Mouse (Mus musculus) neural tube, embryonic 13.5 days (tissue): ENCODE measurements around the gene Ppp1r10. TPM values are rescaled to one million over a fixed set of nuclear protein-coding genes. Genes with fewer than 3 reads are reported as not detected.

Experiments used
- ATAC-seq: fragments of 200-750 bp; cut with Nextera tagmentation; 2 replicates; pipeline ENCODE4 v1.8.0; 2017; ENCODE audit warnings: low read depth, mild to moderate bottlenecking, moderate TSS enrichment, moderate library complexity
- H3K27ac ChIP-seq: fragments of 300-500 bp; sonication (generic); replicated peaks from 2 replicates; pipeline ENCODE4 v1.5.1; 2015; ENCODE audit warnings: moderate library complexity, mild to moderate bottlenecking, inconsistent platforms
- H3K27me3 ChIP-seq: fragments of 300-500 bp; sonication (generic); 2 replicates; pipeline ENCODE4 v1.6.1; 2015; ENCODE audit warnings: mild to moderate bottlenecking, inconsistent platforms
- H3K36me3 ChIP-seq: fragments of 300-500 bp; sonication (generic); 2 replicates; pipeline ENCODE4 v1.6.1; 2015; ENCODE audit warnings: mild to moderate bottlenecking, inconsistent platforms
- H3K4me1 ChIP-seq: fragments of 300-500 bp; sonication (generic); replicated peaks from 2 replicates; pipeline ENCODE4 v1.6.1; 2015; ENCODE audit warnings: inconsistent platforms
- H3K4me2 ChIP-seq: fragments of 300-500 bp; sonication (generic); 2 replicates; pipeline ENCODE4 v1.6.1; 2015; ENCODE audit warnings: inconsistent platforms, mild to moderate bottlenecking, moderate library complexity
- H3K4me3 ChIP-seq: fragments of 300-500 bp; sonication (generic); 2 replicates; pipeline ENCODE4 v1.5.1; 2015; ENCODE audit warnings: mild to moderate bottlenecking, inconsistent platforms
- H3K9ac ChIP-seq: fragments of 300-500 bp; sonication (generic); 2 replicates; pipeline ENCODE4 v1.6.1; 2015; ENCODE audit warnings: moderate library complexity, mild to moderate bottlenecking, inconsistent platforms
- H3K9me3 ChIP-seq: fragments of 300-500 bp; sonication (generic); 2 replicates; pipeline ENCODE4 v1.6.1; 2016; ENCODE audit warnings: inconsistent platforms
- WGBS: fragments of 180-500 bp; shearing (Covaris S2); methylation state at CpG from one replicate; pipeline ENCODE4 v1.1.7; 2015; 5-methylcytosine and 5-hydroxymethylcytosine counted together
- polyA plus RNA-seq: library from polyadenylated mRNA; unstranded; fragments of >200 nt; fragmentation: Nextera tagmentation; extraction: Ambion mirVana; gene quantifications from 2 replicates; pipeline ENCODE4 v1.2.1, GENCODE M21; 2015

Gene Ppp1r10
- 44.6 and 45.9 TPM in 2 replicates for polyA plus RNA-seq

DNA sequence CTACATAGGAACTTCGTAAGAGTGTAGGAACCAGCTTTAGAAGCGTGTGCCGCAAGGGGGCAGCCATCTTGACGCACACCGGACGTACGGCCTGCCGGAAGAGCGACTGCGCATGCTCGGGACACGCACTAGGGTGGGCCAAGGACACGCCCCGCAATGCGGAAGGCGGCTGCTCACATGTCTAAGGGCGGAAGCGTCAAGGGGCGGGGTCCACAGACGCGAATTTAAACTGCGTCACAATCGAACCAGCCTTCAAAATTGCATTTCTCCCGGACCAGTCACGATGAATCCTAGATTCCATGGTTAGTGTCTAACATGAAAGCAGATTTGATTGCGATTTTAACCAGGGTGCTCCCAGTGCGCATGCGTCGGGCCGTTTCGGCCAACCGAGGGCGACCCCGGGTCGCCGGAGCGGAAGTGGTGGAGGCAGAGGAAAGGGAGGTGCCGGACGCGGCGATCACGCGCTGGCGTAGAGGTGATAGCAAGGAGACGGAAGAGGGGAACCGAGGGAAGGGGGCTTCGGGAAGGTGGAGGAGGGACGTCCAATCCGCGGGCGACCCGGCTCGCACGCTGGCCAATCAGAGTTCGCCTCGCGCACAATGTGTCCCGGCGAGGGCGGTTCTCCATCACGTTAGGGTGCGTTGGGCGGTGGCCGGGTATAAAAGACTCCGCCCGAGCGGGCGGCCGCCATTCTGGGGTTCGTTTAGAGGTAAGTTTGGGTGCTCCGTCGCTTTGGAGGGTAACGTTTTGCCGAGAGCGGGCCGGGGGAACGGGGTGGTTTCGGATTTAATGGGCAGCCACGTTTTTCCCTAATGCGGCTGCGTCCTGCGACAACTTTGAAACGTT is at the start of gene Ppp1r10, which contains the start of gene Mrps18b:
TSS of gene Ppp1r10 (plus strand) at position 138 of the 846 bp plus-strand sequence.
TSS of gene Mrps18b (minus strand) at position 93 of the 846 bp plus-strand sequence.
- peak; percentile 94 for ATAC-seq
- H3K9me3 ChIP-seq = no peaks in the 10 kb centered on the region
- peaks cover 22% of the 10 kb centered on the region for H3K36me3 ChIP-seq
- peak within 1 kb of the TSS; percentile 75 for H3K4me3 ChIP-seq
- peaks cover 34% of the 10 kb centered on the region for H3K4me1 ChIP-seq
- under 1% methylated on average over 81 of the region's 83 CpGs for WGBS
- H3K27me3 ChIP-seq = no peaks in the 10 kb centered on the region
- peak within 1 kb of the TSS; percentile 100 for H3K9ac ChIP-seq
- peak within 1 kb of the TSS; percentile 99 for H3K27ac ChIP-seq
- peak within 1 kb of the TSS; percentile 78 for H3K4me2 ChIP-seq

DNA sequence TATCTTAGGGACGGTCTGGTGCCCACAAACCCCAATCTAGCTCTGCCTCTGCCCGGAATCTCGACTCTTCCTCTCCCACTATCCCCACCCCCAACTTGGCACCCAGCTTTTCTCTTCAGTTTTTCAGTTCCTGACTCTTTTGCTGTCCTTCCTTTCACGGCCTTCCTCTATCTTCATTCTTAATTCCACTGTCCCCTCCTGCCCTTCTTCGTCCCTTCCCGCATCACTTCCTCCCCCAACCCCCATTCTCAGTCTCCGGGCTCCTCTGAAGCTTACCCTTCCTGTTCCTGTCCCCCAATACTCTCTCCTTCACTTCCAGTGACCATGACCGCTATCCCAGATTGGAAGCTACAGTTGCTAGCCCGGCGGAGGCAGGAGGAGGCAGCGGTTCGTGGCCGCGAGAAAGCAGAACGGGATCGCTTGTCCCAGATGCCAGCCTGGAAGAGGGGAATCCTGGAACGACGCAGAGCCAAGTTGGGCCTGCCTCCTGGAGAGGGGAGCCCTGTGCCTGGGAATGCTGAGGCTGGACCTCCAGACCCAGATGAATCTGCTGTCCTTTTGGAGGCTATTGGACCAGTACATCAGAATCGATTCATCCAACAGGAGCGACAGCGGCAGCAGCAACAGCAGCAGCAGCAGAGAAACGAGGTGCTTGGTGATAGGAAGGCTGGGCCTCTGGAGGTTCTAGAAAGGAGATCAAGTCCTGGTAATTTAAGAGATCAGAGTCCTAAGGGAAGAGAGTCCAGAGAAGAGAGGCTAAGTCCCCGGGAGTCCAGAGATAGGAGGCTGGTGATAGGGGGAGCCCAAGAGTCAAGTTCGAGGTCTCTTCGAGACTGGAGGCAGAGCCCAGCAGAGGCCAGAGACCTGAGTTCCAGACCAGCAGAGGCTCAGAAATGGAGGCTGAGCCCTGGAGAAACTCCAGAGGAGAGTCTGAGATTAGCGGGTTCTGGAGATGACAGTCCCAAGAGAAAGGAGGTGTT is 49.0 kb upstream of the Ppp1r10 start:
- Histone ChIP-seq H3K4me2 (peak overlapping the region; percentile 100), H3K9me3 (no peaks in the 10 kb centered on the region), H3K4me1 (peaks cover 66% of the 10 kb centered on the region), H3K9ac (peak overlapping the region; percentile 95), H3K27ac (peak overlapping the region; percentile 98), H3K27me3 (no peaks in the 10 kb centered on the region), H3K4me3 (peak overlapping the region; percentile 81), H3K36me3 (peaks cover 15% of the 10 kb centered on the region)
- WGBS = 8% methylated on average over 26 of the region's 26 CpGs
- ATAC-seq = no peak

DNA sequence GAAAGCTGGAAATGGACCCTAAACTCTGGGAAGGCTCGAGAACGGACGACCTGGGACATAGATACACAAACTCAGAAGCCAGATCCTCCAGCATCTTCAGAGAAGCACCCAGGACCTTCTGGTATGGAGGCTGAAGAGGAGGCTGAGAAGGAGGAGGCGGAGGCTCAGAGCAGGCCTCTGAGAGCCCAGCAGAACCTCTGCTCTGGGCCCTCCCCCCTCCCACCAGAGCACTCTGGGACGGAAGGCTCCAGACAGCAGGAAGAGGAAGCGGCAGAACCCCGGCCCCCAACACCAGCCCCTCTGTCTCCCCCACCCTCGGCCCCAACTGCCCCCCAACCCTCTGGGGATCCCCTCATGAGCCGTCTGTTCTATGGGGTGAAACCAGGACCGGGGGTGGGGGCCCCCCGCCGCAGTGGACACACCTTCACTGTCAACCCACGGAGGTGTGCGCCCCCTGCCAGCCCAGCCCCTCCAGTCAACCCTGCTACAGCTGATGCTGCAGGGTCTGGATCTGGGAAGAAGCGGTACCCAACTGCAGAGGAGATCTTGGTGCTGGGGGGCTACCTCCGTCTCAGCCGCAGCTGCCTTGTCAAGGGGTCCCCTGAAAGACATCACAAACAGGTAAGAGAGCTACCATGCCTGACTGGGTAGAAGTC is 47.9 kb upstream of the Ppp1r10 start:
- no peaks in the 10 kb centered on the region for H3K27me3 ChIP-seq

DNA sequence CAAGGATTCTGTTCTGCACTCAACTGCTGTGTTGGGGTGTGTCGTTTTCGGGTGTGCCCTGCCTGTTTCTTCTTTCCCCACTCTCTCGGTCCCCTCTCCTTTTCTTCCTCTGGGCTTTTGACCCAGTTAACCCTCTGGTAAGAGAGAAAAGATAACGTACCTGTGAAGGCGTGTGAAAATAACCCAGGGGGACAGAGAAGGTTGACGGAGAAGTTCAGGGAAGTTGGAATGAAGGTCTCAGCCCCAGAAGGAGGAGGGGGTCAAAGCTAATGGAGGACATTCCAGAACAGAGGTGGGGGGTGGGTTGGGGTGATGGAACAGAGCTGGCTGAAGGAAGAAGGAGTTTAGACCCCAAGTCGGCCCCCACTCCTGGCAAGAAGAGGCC is 47.3 kb upstream of the Ppp1r10 start:
- H3K36me3 ChIP-seq = peaks cover 27% of the 10 kb centered on the region
- no peak for ATAC-seq
- peaks cover 83% of the 10 kb centered on the region for H3K4me1 ChIP-seq
- H3K27me3 ChIP-seq = no peaks in the 10 kb centered on the region
- peak overlapping the region; percentile 98 for H3K27ac ChIP-seq
- no peaks in the 10 kb centered on the region for H3K9me3 ChIP-seq
- peak overlapping the region; percentile 100 for H3K4me2 ChIP-seq
- H3K9ac ChIP-seq = peak overlapping the region; percentile 95
- peak overlapping the region; percentile 81 for H3K4me3 ChIP-seq
- WGBS = 10% methylated on average over 7 of the region's 7 CpGs

More for the DNA sequence above, 47.9 kb upstream of the Ppp1r10 start:
- Histone ChIP-seq H3K36me3 (peaks cover 21% of the 10 kb centered on the region), H3K4me2 (peak overlapping the region; percentile 100), H3K27ac (peak overlapping the region; percentile 98), H3K9ac (peak overlapping the region; percentile 95), H3K4me1 (peaks cover 77% of the 10 kb centered on the region), H3K4me3 (peak overlapping the region; percentile 81), H3K9me3 (no peaks in the 10 kb centered on the region)
- WGBS = 33% methylated on average over 17 of the region's 17 CpGs
- no peak for ATAC-seq

DNA sequence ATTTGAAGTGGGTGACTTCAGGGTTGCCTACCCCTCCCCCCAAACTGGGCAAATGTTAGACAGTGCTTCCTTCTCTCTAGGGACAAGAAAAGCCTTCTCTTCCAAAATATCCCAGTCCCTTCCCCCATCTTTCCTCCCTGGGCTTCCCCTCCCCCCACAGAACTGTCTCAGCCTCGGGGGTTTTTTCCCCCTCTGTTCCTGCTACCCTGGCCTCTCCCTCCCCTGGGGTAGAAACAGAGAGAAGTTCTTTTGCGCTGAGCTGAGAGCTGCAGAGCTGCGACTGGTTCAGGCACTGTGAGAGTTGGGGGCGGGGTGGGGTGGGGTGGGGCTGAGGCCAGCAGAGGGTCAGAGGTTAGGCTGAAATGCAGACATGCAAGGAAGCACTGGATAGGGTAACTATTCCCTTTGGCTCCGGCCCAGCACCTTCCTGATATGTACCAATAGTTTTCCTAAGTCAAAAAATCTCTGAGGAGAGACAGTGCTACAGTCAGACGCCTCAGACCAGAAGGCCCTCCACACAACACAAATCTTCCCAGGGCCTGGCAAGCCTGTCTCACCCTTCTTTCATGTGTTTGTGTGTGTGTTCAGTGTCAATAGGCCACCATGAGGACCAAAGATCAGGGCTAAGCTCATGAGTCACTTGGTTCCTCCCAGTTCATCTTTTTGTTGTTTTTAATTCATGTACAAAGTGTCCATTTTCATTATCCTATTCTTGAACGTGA is 46.7 kb upstream of the Ppp1r10 start:
- H3K4me1 ChIP-seq = peaks cover 81% of the 10 kb centered on the region
- 3% methylated on average over 7 of the region's 7 CpGs for WGBS
- peaks cover 33% of the 10 kb centered on the region for H3K36me3 ChIP-seq
- peak overlapping the region; percentile 100 for H3K4me2 ChIP-seq
- peak overlapping the region; percentile 81 for H3K4me3 ChIP-seq
- peak overlapping the region; percentile 98 for H3K27ac ChIP-seq
- H3K9ac ChIP-seq = peak overlapping the region; percentile 95
- H3K27me3 ChIP-seq = no peaks in the 10 kb centered on the region
- no peaks in the 10 kb centered on the region for H3K9me3 ChIP-seq
- ATAC-seq = no peak

DNA sequence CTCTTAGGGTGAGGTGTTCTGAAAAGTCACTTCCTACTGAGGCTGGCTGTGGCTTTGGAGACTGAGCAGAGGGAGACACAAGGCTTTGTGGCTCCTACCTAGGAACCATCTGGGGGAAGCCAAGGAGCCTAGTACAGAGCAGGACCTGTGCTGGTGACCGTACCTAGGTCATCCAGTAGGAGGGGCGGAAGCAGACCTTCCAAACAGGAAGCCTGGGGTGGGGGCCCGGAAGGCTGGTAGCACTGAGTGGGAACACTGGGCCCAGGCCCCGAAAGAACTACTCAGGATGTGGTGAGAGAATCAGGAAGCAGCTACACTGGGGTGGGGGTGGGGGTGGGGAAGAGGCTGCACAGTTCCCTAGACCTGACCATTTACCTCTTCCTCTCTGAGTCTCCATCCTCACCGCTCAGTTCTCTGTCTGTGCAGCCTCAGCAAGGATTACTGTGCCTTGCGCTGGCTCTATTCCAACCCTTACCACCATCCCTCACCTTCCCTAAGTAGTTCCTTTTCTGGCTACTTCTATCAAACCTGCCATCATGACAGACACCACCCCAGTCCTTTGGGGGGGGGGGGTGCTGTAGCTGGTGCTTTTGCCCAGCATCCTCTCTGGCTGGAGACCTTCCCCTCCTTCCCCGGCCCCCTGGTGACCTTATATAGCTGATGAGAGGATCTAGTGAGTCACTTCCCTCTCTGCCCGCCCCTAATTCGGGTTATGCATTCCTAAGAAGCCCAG is 45.9 kb upstream of the Ppp1r10 start:
- Histone ChIP-seq H3K9ac (peak overlapping the region; percentile 95), H3K36me3 (peaks cover 41% of the 10 kb centered on the region), H3K27me3 (no peaks in the 10 kb centered on the region), H3K4me1 (peaks cover 73% of the 10 kb centered on the region), H3K4me3 (peak overlapping the region; percentile 81), H3K4me2 (peak overlapping the region; percentile 100), H3K27ac (peak overlapping the region; percentile 98), H3K9me3 (no peaks in the 10 kb centered on the region)
- WGBS = 63% methylated on average over 9 of the region's 9 CpGs
- ATAC-seq = no peak

DNA sequence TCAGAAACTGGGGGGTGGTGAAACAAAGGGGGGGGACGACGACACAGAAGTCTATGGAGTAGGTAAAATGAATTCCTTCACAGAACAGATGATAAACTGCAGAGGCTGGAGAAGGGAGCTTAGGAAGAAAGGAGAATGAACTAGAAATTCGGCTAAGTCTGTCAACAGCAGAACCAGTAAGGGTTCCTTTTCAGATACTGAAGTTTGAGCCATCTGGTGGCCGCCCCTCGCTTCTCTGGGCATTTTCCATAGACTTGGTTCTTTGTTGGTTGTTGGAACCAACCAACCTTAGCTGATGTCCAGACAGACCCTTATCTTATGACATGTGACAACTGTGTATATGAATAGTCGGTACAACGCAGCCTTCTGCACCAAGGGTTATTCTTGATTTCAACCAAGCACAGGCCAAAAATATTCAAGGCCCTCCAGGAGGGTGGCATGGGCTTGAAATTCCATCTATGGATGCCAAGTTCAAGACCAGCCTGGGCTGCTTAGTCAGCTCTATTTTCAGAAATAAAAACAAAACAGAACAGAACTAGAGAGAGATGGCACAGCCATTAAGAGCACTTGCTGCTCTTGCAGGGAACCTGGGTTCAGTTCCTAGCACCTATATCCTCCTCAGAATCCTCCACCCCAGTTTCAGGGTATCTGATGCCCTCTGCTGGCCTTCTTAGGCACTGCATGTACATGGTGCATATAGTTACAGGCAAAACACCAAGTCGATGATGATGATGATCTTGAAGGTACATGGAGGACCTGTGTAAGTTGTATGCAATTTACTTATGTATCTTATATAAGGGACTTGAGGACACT is 45.1 kb upstream of the Ppp1r10 start:
- Histone ChIP-seq H3K27me3 (no peaks in the 10 kb centered on the region), H3K9ac (peak overlapping the region; percentile 95), H3K4me3 (peak overlapping the region; percentile 81), H3K27ac (peak overlapping the region; percentile 98; the same call in 1 of the 2 replicates), H3K4me1 (peaks cover 73% of the 10 kb centered on the region), H3K36me3 (peaks cover 48% of the 10 kb centered on the region), H3K9me3 (no peaks in the 10 kb centered on the region), H3K4me2 (peak overlapping the region; percentile 100)
- WGBS = 86% methylated on average over 8 of the region's 8 CpGs
- no peak for ATAC-seq

DNA sequence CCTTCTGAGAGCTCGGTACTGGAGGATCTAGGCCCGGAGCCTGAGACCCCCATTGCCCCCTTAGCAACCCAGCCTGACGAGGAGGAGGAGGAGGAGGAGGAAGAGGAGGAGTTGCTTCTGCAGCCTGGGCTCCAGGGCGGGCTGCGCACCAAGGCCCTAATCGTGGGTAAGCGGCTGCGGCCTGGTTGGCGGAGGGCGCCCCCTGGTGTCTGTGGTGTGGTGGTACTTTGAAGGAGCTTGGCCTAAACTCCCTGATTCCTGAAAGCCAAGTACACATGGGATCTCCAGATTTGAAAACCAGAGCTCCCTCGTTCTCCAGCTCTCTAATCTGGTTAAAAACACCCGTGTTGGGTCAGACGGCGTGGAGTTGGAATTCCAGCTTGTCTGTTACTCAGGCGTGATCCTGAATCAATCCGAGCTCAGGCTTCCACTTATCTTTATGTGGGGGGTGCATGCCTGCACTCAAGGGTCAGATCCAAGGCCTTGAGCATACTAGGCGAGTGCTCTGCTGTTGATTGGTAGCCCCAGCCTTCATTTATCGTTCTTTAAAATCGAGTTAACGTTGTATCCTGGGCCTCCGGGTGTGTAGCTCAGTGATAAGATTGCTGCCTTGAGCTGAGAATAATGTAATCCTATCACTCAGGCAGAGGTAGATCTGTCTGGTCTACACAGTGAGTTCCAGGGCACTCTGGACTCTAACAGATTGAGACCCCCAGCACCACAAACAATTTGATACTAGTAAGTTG is 42.3 kb upstream of the Ppp1r10 start:
- Histone ChIP-seq H3K4me1 (peaks cover 51% of the 10 kb centered on the region), H3K27ac (0 out of 2 replicates have a peak overlapping the region, but pooled peaks have one; percentile 33), H3K27me3 (no peaks in the 10 kb centered on the region), H3K4me2 (peak overlapping the region; percentile 36), H3K9ac (peak overlapping the region; percentile 52), H3K4me3 (peak overlapping the region; percentile 11; the same call in 1 of the 2 replicates), H3K36me3 (peaks cover 59% of the 10 kb centered on the region), H3K9me3 (no peaks in the 10 kb centered on the region)
- ATAC-seq = no peak
- WGBS = 31% methylated on average over 21 of the region's 21 CpGs

DNA sequence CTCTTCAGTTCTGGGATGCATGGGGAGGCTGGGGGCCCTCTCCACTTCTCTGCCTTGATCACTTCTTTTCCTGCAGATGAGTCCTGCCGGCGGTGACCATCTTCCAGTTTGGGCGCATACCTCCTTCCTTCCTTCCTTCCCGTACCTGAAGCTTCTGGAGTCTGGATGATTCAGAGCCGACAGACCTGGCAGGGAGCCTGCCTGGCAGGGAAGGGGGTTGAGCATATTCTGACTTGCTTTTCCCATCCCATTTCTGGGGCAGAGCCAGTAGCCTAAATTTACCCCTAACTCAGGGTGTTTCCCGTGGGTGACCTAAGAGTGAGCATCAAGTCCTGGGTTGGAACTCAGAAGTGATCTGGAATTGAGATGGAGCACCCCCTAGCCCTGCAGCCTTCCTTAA is 41.5 kb upstream of the Ppp1r10 start:
- H3K9ac ChIP-seq = no peak overlapping the region

More for the DNA sequence above, 41.5 kb upstream of the Ppp1r10 start:
- no peaks in the 10 kb centered on the region for H3K27me3 ChIP-seq
- H3K4me1 ChIP-seq = peaks cover 43% of the 10 kb centered on the region
- H3K4me3 ChIP-seq = no peak overlapping the region
- no peak overlapping the region for H3K4me2 ChIP-seq
- H3K36me3 ChIP-seq = peaks cover 59% of the 10 kb centered on the region
- no peaks in the 10 kb centered on the region for H3K9me3 ChIP-seq
- H3K27ac ChIP-seq = no peak overlapping the region
- 90% methylated on average over 6 of the region's 6 CpGs for WGBS
- no peak for ATAC-seq
